Mouse (Mus musculus): ENCODE measurements around the gene Wrap53.
"Not testable (repeated sequence)": the region's sequence is repeated elsewhere in the genome, so short reads cannot be mapped to it uniquely, and the experiment has no call there.

GRCm38 (mm10) chr11:69614257-69614588 lies 34.2 kb upstream of the Wrap53 start:
- TF ChIP-seq POLR2A (IDR thresholded peaks at IDR 0.05; ENCODE audit: borderline replicate concordance, extremely low read depth, low read depth, low read length); CTCF (IDR thresholded peaks at IDR 0.05; ENCODE audit: insufficient read depth, low read length): not testable (repeated sequence)

All from lung, adult 2 months (tissue).